Mouse (Mus musculus): ENCODE results near the gene Mycn. TPM values are rescaled to one million over a fixed set of nuclear protein-coding genes. Genes with fewer than 3 reads are reported as not detected.
A peak's percentile ranks its signal among the peaks of the same experiment; 100 is the strongest.

Gene Mycn
- total RNA-seq, 2 experiments from 2014 or later = 3.5 to 7.6 TPM

DNA sequence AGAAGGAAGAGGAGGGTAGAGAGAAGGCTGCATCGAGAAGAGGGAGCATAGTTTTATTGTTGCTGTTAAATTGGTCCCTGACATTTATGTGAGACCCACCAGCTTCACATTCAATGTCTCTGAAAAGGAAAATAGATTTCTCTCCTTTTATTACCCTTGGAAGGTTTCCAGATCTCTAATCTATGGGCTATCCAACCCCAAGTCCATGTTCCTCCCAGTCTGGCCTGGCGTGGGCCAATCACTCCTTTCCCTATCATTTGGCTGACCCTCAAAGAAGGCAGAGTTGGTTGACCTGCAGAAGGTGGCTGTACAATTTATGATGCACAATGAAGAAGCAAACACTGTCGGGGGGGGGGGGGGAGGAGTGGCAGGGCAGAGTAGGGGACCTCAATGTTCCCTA, 13.5 kb downstream of the Mycn start:
- intact Hi-C loops (cut with DNase I) = no loop called here
- no peak for DNase-seq

DNA sequence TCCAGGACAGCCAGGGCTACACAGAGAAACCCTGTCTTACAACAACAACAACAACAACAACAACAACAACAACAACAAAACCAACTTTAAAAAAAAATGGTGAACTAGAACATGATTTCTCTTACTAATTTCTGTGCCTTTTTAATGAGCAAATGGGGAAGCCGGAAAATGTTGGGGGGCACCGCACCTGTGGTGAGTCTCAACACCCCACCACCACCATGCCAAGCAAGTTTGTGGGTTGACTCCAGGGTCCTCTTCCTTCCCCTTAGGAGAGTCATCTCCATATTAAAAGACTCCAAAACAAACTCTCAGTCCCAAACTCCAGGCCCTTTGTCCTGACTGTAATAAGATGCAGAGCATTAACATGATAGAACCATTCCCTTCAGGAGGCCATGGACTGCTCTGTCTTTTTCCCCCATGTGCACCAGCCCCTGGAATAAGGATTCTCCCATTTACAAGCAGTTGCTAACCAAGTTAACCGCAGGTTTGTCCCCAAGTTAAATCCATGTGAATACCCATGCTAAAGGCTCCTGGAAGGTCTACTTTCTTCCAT, 14.7 kb downstream of the Mycn start:
- no peak for DNase-seq
- intact Hi-C loops (cut with DNase I) = no loop called here

DNA sequence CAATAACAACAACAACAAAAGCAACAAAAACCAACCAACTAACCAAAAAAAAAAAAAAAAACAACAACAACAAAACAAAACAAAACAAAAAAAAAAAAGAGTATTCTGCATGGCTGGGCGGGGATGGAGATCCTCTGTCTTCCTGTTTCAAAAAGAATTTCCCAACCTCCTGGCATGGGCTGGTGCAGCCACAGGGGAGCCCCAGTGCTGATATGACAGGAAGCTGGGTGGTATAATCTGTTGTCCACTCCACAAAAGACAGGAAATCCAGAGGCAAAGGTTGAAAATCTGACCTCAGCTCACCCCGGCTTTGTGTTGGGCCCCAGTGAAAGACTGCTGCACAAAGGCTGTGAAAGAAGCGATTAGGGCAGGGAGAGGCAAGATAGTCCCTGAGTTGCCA, 17.3 kb downstream of the Mycn start:
- DNase-seq = no peak
- intact Hi-C loops (cut with DNase I) = no loop called here

DNA sequence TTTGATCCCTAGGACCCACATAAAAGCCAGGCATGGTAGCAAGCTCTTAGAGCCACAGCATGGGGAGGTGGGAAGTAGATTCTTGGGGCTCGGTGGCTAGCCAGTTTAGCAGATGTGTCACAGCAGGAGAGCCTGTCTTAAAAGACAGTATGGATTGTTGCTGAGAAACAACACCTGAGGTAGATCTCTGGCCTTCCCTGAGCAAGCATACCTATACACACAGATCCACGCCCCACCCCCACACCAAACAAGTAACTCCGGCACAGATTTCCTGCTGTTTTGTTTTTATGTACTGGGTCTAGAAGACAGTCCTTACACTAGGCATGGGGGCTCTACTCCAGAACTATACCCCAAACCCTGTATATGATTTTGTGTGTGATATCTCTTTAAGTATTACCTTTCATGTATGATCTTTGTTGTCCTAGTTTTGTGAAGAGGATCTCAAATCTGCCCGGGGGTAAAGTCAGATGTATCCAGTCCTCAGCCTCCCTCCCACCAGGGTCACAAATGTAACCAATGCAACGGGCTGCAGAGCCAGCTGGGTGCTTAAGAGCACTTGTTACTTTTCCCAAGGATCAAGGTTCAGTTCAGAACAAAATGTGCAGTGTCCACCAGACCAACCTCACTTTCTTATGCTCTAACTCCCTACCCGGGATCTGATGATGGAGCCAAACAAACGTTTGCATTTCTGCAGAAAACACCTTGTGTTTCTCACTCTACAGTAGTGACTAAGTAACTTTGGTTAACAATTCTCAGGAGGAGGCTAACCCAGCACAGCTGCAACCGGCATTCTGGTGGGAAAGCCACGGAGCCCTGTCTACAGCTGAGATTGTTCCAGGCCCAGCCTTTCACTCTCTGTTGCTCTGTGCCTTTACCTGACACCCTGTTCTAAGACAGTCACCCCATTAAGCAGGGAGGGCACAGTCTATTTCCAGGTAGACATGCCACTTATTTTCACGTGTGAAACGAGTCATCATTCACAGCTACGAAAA, 21.3 kb downstream of the Mycn start:
- intact Hi-C loops (cut with DNase I) = no loop called here
- DNase-seq = no peak

DNA sequence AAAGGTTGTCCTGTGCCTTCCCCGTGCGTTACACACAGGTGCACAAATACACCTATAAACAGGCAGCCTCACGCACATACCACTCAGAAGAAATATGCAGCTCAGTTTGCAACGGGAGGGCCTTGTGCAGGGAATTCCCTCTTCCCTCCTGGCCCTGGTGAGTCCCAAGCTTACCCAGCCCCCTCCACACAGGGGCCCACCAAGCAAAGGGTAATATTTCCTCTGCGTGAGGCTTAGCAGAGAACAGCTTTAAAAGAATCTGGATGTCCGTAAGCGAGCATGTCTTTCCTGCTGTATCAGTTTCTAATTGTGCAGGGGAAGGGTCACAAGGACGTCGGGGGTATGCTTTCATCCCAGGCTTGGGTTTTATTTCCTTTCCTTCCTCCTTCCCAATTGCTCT, 25.4 kb downstream of the Mycn start:
- intact Hi-C loops (cut with DNase I) = no loop called here
- no peak for DNase-seq

DNA sequence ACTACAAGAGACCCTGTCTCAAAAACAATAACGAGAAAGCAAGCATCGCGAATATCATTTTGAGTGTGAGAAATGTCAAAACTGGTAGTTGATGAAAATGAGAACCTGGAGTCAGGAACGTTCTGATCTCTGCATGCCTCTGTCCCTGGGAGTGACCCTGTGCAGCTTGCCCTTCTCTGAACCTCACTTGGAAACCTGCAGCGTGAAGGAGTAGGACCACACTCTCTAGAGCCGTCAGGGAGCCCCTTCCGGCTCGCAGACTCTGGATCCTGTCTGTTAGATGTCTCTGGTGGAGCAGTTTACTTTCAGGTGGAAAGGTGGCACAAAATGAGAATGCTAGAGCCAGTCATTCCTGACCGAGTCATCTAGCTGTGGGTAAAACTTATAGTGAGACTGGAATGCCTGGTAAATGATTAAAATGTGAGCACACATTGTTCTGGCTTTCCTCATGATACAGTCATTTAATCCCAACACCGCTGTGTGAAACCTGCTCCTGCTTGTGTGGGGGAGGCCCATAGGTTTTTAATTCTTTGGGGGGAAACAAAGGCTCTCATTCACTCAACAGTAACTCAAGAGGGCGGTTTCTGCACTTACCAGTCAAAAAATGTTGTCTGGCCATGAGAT, 31.2 kb downstream of the Mycn start:
- intact Hi-C loops (cut with DNase I) = no loop called here

DNA sequence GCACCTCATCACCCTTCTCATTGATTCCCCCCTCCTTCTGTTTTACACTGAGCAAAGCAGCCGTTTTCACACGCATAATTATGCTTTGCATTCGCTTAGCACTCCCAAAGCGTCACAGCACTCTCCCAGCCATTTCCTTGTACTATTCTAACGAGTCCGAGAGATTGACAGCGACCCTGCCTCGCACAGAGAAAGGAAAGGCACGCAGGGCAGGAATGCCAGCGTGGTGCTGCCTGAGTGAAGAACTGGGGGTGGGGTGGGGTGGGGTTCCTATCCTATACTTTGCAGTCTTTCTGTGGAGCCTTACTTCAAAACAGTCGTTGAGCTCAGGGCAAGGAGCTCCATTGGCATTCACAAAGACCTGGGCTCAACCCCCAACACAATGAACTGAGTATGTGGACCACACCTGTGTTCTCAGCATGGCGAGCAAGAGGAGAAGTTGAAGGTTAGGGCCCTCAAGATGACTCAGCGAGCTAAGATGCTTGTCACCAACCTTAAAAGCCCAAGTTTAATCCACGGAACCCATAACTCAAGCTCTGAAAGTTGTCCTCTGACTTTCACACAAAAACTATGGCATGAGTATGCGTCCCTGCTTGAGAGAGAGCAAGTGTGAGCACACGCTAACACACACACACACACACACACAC, 32.0 kb downstream of the Mycn start:
- DNase-seq = no peak
- intact Hi-C loops (cut with DNase I) = no loop called here

More for the DNA sequence above, 31.2 kb downstream of the Mycn start:
- DNase-seq = no peak

DNA sequence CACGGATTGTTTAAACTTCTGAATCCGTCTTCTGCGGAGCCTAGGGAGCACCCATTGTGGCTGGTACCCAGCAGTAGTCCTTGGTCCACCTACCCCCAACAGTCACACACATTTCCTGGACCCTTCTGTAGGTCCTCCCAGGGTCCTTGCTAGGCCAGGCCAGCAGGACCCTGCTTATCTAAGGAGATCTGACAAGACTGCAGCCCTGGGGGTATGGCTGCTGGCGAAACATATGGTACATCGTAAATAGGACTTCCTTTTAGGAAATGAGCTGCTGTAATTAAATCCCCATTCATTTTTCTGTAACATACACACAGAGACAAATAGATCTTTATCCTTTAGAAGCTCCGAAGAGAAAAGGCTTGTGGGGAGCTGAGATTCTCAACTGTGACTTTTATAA, 34.9 kb downstream of the Mycn start:
- no peak for DNase-seq
- intact Hi-C loops (cut with DNase I) = no loop called here

DNA sequence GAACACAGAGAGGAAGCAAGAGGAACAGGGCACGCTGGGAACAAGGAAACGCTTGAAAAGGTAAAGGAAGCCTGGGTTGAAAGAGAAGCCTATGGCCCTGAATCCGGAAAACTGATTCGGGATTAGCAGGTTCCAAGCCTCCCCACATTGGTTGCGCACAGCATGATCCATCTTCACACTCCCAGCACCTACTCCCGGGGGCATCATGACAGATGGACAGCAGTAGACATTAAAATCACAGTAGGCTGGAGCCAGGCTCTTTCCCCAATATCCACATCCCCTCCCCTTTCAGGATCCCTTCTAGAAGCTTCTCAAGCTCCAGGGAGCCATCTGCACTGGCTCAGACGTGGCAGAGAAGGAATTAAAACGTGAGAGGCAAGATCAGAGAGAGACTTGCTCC, 35.4 kb downstream of the Mycn start:
- intact Hi-C loops (cut with DNase I) = no loop called here
- no peak for DNase-seq

DNA sequence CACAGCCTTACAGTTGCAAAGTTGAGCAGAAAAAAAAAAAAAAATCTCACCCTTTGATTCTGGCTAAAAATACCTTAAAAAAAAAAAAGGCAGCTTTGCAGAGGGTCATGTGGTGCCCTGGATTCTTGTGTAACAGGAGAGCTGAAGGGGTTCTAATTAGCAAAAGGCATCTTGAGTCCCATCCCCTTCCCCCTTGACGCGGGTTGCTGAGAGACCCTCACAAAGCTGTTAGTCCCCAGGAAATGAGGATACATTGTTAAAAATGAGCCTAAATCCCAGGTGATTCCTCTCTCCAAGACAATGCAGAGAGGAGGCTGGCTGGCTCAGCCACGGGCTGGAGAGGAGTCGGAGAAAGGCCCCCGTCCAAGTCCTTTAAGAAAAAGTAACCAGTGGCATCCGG, 36.6 kb downstream of the Mycn start:
- no peak for DNase-seq
- intact Hi-C loops (cut with DNase I) = no loop called here

DNA sequence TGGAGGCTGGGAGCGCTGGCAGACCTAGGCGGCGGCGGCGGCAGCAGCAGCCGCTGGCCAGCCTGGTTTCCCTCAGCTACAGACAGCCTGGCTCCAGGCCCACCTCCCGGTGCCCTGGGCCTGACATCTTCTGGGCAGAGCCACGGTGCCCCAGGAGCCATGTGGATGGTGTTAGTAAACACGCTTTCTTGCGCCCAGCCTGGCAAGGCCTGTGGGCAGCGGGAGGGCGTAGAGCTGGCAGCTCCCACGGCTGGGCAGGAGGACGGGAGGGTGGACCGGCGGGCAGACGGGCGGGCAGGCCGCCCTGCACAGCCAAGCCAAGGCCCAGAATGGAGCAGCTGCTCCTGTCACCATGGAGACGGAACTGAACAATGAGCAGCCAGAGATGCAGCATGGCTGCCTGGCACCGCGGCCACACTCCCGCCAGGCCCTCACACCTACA, 37.2 kb downstream of the Mycn start:
- intact Hi-C loops (cut with DNase I) = no loop called here
- peak; percentile 76 to 82 for DNase-seq

DNA sequence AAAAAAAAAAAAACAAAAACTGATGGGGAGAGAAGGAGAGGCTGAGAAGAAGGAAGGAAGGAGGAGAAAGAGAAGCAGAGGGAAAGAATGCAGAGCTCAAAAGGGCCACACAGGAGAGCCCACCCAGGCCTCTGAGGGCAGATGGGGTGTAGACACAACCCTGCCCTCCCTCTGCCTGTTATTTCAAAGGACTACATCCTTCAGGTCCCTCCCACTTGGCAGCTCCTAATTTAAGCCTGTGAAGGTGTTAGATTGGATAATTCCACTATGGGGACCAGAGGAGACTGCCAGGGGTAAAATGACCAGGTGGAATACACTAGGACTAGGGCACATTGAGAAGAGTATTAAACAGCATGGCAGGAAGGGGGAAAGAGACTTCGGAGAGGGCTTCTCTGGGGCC, 37.6 kb downstream of the Mycn start:
- intact Hi-C loops (cut with DNase I) = no loop called here
- DNase-seq = no peak

DNA sequence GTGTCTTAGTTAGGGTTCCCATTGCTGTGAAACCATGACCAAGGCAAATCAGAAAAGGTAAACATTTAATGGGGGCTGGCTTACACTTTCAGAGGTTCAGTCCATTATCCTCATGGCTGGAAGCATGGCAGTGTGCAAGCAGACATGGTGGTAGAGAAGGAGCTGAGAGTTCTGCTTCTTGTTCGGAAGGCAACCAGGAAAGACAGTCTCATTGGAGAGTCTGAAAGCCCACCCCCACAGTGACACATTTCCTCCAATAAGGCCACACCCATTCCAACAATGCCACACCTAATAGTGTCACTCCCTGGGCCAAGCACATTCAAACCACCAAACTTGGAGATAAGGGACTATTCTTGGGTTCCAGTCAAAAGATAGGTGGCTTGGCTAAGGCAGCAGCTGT, 39.3 kb downstream of the Mycn start:
- peak in 1 of 2 experiments; percentile 1 for DNase-seq
- intact Hi-C loops (cut with DNase I) = no loop called here

DNA sequence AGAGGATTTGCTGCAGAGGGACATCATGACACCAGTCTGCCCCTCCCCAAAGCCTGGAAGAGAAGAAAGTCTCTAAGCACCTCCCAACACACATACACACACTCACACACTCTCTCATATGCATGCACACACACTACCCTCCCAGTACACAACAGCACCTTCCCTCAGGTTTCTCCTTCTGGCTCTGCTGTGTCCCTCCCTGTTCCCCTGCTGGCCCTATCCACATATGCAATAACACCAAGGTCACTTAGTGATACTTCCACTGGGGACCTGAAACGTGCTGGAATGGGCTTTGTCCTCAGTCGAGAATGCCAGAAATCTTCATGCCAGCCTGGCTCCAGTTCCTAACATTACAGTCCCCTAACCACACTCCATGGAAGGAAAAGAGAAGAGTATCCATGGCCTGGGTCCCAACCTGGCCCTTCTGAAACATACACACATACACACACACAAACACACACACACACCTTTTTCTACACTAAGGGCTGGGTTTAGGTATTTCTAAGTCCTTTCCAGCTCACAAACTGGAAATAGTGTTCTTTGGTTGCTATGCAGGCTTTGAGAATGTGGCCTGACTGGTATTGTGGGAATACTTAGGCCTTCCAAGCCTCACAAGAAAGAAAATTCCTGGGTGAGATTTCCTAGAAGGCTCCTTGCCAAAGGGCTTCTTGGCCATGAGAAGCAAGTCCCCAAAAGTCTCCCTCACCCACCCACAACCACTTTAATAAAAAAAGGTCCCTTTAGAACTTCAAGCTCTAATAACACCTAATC, 43.2 kb downstream of the Mycn start:
- intact Hi-C loops (cut with DNase I) = no loop called here
- no peak for DNase-seq

DNA sequence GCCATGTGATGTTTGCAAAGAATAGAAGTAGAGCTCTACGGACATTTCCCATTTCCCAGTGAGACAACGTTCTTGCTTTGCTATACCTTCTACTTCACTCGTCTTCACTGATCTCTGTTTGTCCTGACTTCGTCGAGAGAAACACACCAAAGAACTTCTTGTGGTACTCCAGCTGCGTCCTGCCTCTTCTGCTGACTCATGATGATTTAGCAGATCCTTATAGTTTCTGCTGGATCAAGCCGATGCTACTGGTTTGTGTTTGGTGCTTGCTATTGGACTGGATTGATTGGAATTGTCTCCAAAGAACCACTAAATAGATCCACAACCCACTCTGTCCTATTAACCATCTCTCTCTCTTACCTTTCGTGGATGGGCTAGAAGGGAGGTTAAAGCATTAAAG, 47.7 kb downstream of the Mycn start:
- no peak for DNase-seq
- intact Hi-C loops (cut with DNase I) = no loop called here

DNA sequence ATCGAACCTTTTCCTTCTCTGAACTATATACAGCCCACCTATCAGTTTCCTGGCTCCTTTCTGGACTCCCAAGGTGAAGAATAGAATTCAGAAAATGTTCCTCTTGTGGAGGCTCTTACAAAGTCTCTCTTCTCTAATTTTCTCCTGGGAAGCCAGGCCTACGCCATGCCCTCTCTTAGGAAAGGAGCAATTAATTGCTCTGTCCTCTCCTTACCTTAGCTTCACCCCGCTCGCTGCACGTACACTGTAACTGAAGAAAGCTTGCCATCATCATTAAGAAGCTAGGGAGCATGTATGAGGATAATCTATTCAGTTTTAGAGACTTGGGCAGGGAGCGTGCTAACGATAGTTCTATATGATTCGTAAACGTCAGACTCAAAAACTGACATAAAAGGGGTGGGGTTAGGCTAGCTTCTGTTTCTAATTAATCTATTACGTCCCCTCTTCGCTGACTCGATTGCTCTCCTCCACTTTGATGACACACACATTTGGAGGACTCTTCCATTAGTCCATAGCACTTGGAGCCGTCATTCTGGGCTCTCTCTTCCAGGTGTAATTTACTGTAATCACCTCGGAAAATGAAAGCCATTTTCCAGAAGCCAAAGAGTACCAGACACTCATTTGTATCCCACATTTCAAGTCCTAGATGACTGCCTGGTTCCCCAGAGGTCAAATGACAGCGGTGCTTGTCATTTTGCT, 55.4 kb downstream of the Mycn start:
- intact Hi-C loops (cut with DNase I) = no loop called here
- DNase-seq = no peak
